Mouse (Mus musculus) C2C12 (cell line): ENCODE measurements at regions not wholly inside any gene's neighbourhood (a gene's known extent, or its start where the extent isn't known, plus 50 kb on each side); places are given as distances from the start of the nearest gene placed in this dataset.
"Not testable (repeated sequence)": the region's sequence is repeated elsewhere in the genome, so short reads cannot be mapped to it uniquely, and the experiment has no call there.

Source experiments
- CTCF ChIP-seq: IDR thresholded peaks from one replicate; pipeline ENCODE4 v1.5.1; 2011; ENCODE audit not compliant: control insufficient read depth, insufficient read depth, insufficient read length
- MAX ChIP-seq: IDR thresholded peaks from one replicate; pipeline ENCODE4 v1.6.1; 2011; ENCODE audit warnings: mild to moderate bottlenecking, control low read depth

DNA sequence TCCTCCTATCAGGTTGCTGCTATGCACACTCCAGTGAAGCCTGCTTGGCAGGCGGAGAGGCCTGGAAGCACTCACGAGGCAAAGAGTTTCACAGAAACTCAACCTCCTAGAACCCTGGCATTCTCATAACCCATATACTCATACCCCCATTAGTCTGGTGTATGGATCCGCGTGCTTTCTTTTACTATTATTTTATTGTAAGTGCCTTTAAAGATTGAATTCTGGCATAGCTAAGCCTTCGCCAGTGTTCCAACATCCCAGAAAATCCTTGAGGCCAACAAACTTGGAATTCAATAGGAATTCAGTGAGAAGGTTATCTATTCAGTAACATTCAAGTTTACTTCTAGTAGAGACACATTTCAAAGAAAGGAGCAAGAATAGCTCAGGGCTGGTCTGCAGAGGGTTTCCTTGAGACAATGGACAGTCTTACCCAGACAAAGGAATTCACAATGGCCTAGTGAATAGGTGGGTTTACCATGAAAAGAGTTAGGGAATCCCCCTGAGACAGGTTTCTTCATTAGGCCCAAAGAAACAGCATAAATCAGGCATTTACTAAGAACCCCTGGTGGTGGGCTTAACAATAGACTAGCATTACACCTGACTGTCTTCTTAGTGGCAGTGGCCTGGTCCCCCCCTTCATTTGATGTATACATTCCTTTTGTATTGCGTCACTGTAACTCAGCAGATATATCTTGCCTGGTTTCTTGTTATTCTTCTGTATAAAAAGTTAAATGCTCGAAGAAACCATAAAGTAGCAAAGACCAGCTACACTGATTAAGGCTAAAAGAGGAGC, 80.8 kb upstream of the Gm15446 start:
- TF ChIP-seq MAX, CTCF: not testable (repeated sequence)
